Mouse (Mus musculus): ENCODE measurements at regions not wholly inside any gene's neighbourhood (a gene's known extent, or its start where the extent isn't known, plus 50 kb on each side); places are given as distances from the start of the nearest gene placed in this dataset.
A peak's percentile ranks its signal among the peaks of the same experiment; 100 is the strongest.

DNA sequence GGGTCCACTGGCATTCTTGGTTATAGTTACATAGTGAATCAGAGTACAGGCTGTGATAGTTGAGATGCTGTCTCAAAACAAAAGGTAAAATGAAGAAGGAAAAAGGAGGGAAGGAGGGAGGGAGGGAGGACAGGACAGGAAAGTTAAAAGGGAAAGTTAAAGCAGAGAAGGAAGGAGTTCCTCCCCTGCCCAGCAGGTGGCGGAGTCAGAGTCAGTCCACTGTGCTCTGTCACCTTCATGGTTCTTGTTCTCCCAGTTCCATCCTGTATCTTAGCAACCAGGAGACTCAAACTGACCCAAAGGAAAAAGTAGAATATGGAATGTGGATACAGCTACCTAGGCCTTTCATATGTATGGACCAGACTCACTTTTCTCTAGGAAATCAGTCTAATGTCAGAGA is 288.3 kb downstream of the Pdcd6ip start:
- peak; percentile 40 for DNase-seq (ENCODE audit: low read depth)

DNA sequence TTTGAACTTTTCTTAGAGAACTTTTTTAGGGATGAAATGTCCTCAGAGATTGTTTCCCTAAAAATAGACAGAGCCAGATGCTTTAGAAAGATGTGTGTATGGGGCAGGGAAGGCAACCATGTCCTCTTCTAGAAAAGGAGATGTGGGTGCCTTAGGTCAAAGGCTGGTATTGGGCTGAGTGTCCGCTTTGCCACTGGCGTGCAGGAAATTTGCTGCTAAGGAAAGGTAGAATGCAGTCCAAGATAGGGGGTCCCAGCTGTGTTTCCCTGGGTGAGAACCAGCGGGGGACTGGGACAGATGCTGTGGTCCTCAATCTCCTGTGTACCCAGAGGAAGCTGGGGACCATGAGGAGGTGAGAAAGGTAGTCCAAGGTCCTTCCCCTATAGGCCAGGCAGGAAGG is 291.0 kb downstream of the Pdcd6ip start:
- no peak for DNase-seq (ENCODE audit: low read depth)

DNA sequence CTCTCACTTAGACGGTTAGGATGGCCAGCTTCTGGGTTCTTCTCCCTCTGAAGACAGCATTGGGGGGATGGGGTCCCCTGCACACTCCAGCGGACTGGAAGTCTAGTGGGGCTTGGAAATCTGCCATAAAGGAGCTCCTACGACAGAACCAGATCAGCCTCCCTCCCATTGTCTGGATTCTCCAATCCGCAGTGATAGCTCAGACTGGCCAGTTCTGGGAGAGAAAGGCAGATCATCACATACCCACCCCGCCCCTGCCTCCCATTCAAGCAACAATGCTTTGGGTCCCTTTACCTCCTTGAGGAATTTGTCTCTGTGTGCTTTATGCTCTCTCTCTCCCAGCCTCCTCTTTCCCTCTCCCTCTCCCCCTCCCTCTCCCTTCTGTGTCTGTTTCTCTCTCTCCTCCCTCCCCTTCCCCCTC is 292.5 kb downstream of the Pdcd6ip start:
- DNase-seq (ENCODE audit: low read depth): no peak

DNA sequence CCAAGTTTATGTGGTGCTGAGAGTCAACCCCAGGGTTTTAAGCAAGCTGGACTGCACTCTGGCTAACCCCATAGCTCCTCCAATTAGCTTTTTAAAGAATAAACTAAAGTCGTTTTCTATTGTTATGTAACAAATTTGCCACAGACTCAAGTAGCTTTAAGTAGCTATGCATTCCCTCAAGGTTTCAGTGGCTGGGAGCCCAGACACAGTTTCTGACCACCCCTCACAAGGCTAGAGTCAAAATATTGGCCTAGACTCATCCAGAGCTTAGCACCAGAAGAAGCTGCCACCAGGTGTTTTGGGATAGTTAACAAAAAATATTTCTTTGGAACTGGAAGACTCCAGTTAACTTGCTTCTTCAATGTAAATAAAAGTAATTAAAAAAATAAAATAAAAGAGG is 293.4 kb downstream of the Pdcd6ip start:
- DNase-seq (ENCODE audit: low read depth): no peak

DNA sequence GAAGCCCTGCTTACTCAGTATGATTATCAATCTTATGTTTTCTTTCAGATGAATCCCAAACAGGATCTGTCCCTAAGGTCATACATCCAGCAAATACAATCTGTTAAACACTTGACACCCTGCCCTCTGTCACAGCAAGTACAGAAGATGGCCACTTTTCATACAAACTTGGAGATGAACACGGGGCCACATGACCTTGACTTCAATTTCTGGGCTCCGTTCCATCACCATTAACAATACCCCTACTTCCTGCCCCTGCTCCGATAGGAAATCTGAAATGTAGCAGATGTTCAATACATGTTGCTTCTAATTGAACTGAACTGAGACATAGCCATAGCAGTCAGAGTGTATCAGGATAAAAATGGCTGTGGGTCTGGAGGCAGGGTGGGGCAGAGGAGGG is 294.2 kb downstream of the Pdcd6ip start:
- DNase-seq (ENCODE audit: low read depth): no peak

DNA sequence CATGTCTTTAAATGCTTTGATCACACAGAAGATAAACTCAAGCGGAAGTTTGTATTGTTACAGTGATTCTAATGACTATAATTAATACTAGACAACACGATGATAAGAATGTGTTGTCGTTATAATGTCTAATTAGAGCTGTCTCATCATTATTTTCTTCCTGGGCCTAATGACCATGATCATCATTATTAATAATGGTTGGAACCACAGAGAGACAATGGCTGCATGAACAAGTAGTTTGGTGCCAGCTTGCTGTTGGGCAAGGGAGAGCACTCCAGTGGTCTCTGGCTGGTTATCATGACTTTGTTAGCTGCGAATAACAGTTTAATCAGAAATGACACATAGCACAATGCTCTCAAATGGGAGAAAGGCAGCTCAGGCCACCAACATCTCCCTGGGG is 296.4 kb downstream of the Pdcd6ip start:
- DNase-seq (ENCODE audit: low read depth): no peak

DNA sequence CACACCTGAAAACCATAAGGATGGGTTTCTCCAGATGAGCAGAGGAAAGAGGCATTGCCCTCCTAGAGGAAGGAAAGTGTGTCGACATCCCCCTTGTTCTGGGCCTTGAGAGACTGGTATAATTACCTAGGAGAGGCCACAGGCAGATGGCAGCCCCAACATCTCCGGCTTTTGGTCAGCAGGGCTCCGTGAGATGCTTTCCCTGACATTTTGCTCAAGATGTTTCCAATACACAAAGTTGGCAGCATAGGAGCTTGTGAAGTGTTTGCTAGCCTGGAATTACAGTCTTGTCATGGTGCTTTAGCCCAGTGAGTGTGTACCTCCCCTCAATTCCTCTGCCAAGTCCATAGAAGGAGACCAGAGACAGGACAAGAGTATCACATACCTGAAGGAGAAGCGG is 299.5 kb downstream of the Pdcd6ip start:
- no peak for DNase-seq (ENCODE audit: low read depth)

DNA sequence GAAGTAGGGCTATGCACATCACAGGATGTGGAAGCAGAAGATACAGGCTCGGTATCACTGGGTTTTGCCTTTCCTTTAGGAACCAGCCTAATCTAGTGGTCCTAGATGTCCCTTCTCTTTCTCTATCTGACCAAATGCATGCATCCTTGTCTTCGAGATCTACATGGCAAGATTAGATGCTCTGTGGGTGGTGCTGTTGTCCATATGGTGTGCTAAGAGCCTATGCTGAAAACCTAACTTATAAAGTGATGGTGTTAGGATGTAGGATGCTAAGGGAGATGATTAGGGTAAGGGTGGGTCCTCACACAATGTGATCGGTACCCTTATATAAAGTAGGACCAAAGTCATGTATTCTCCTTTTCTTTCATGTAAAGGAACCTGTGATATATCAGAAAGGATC is 313.7 kb downstream of the Pdcd6ip start:
- DNase-seq (ENCODE audit: low read depth): no peak

DNA sequence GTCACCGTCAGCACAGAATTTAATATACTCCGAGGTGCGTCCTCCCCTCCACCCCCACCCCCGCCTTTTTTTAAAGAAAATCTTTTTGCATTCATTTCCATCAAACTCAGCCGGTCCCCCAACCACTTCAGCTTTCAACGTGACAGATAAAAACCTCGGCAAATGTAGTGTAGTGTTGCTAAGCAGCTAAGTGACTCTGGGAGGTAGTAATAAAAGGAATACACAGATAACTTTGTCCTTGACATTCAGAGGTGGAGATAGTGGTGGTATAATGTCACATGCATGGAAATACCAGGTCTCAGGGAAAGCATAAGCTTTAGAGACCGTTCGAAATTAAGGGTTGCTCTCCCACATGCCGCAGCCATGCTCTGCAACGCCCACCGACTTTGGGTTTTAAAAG is 320.7 kb downstream of the Pdcd6ip start:
- DNase-seq (ENCODE audit: low read depth): no peak

DNA sequence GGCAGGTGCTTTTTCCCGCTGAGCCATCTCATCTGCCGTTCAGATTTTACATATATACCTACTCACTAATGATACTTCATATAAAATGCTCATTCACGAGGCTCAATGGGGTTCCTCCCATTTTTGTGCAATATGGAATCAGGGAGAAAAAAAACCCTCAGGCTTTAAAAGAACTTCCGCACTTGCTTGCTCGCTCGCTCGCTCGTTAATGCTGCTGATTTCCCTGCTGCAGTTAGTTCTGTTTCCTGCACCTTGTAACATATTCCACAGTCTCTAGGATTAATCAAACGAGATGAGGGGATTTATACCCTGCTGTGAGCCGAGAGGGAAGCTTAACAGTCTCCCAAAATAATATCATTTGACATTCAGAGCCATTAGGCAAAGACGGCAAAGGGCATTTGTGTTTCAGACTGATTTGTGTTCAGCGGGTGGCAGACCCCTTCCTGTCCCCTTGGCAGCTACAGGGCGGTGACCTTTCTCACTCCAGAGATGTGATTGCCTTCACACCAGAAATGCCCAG is 326.4 kb downstream of the Pdcd6ip start:
- DNase-seq (ENCODE audit: low read depth): no peak

DNA sequence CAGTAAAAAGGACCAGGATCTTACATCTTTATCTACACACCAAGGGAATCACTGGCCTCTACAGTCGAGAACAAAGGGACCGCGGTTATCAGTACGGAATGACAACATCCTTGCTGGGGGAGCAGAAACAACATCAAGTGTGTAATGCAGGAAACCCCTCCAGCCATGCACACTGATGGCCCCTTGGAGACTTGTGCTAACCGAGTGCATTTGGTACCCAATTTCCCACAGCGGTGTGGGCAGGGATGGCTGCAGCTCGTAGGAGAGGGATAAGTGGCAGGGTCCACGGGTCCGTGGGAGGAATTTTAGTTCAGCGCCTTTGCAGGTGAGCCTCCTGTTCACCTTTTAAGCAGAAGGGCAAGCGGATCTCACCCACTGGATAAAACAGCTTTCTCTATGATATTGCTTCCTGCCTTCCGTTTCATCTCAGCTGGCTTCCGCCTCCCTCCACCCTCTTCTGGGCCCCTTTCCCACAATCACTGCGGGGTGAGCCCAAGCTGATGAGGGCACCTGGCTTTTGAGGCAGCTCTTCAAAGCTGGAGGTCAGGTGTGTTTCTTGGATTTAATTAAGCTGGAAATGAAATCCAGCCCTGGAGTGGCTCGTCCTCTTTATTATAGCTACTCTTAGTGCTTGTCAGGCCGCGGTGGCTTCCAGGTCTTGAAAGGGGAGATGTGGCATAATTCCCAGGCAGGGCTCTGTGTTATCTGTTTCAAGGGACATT is 327.5 kb downstream of the Pdcd6ip start:
- DNase-seq (ENCODE audit: low read depth): no peak

DNA sequence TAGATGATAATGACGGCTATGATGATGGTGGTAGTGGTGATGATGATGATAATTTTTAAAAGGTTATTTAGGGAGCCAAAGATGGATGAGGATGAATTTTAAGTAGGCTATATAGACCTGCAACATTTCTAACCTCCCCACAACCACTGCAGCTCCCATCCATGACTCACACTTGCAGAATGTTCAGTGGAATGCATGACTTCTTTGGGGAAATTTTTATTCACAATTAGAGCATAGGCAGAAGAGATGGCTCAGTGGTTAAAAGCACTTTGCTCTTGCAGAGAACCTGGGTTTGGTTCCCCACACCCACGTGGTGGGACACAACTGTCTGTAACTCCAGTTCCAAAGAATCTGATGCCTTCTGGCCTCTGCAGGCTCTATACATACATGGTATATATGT is 329.5 kb downstream of the Pdcd6ip start:
- peak; percentile 3 for DNase-seq (ENCODE audit: low read depth)

DNA sequence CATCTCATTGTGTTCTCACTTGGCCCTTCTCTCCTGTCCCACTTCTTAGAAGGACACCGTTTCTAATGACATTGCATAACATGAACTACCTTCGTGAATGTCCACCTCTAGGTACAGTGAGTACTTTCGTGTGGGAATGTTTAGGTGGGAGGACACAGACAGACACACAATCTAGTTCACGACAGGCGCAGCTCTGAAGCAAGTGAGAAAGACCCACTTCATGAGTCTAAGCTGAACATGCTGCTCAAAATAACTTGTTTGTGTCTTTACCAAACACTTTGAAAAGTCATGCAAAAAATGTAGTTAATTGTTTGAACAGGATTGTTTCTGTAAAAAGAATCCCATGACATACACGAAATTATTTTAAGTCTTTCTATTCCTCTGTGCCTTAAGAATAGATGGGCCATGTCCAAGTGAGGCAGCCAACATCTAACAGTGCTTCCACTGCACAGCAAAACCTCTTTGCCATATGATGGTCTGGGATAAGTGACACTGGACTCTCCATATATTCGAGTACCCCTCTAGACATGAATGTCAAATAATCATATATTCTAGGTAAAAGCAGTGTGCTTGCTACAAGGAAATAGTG is 336.2 kb downstream of the Pdcd6ip start:
- DNase-seq (ENCODE audit: low read depth): no peak

DNA sequence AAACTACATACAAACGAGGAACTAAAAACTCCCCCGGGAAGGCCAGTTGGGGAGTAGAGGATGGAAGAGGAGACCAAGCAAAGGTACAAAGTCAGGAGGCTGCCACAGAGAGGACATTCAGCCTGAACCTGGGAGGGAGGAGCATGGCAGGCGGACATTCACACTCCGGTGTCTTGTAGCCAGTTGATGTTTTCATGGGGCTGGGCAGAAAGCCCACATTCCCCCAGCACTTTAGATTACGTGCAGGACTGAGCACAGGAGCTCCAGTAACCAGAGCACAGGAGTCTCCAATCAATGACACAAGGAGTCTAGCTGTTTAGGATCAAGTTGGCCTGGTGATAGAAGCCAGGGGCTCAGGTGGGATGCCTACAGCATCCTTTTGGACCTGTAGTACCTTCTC is 360.1 kb downstream of the Pdcd6ip start:
- DNase-seq (ENCODE audit: low read depth): no peak

DNA sequence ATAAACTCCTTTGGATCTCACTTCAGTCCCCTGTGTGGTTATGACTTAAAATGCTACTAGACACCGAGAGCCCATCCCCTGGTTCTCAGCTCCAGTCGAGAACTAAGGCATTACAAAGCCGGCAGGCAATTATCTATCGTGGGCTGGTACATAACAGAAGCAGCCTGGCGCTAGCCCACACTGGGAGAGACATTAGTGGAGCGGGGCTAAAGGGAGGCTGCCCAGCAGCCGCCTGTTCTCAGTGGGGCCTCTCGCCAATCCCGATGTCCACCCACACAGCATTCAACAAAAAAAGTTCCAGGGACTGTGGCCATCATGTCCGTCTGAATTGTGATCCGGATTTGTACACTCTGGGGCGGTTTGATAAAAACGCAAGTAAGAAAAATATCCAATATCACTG is 361.5 kb downstream of the Pdcd6ip start:
- DNase-seq (ENCODE audit: low read depth): no peak

DNA sequence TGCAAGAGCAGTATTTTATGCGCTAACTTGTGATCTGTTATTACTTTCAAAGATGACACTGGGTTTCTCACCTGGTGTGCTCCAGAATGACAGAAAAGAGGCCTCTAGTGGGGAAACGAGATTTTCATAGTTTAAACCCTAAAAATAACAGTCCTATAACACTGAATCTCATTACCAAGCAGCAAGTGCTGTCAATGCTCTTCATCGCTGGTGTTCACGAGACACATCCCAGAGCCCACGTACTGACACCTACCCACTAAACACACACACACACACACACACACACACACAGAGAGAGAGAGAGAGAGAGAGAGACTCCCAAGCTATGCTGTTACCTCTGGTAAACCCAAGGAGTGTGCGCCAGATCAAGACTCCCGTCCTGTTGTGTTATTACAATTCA is 365.9 kb downstream of the Pdcd6ip start:
- no peak for DNase-seq (ENCODE audit: low read depth)

DNA sequence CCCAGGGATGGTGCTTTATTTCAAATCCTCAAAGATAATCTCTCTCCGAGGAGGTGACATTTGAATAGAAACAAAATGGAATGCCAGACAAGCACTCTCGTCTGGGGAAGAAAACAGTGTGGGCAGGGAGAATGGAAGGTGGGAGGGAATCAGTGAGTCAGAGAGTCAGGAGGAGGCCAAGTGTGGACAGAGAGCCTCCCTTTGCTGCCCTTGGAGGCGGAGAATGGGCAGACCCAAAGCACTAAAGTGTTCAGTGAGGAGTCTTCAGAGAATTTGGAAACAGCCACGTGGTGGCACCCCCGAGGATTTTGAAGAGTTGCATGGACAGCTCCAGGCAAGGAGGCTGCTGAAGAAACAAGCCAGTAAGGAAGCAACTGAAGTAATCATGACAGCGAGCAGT is 367.2 kb downstream of the Pdcd6ip start:
- DNase-seq (ENCODE audit: low read depth): peak; percentile 2

DNA sequence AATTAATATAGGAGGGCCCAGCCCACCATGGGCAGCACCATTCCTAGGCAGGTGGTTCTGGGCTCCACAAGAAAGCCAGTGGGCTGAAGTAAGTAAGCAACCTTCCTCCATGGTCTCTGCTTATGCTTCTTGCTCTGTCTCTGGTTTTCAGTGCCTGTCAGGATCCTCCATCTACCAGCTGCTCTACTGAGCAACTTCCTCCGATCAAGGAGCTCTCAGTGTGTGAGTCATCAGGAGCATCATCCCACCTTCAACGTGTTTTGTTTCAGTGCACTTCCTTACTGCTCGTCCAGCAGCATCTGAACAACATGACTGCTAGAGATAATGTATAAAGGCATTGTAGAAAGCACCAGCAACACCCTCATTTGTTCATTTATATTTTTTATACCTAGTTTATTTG is 368.0 kb downstream of the Pdcd6ip start:
- no peak for DNase-seq (ENCODE audit: low read depth)

DNA sequence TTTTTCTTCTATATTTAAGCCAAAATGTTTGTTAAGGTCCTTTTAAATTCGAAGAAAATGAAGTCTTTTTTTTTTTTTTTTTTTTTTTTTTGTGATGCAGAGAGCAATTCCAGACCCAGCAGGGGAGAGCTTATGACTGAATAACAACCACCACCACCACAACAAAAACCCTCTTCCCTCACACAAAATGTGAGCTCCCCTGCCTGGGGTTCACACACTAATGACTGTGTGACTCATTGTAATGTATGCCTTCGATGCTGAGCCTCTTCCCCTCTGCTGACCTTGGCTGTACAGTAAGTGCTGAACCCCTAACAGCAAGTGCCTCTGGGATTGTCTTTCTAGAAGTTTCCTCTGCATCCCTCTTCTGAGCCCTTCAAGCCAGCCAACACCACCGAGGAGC is 383.6 kb downstream of the Pdcd6ip start:
- no peak for DNase-seq (ENCODE audit: low read depth)

DNA sequence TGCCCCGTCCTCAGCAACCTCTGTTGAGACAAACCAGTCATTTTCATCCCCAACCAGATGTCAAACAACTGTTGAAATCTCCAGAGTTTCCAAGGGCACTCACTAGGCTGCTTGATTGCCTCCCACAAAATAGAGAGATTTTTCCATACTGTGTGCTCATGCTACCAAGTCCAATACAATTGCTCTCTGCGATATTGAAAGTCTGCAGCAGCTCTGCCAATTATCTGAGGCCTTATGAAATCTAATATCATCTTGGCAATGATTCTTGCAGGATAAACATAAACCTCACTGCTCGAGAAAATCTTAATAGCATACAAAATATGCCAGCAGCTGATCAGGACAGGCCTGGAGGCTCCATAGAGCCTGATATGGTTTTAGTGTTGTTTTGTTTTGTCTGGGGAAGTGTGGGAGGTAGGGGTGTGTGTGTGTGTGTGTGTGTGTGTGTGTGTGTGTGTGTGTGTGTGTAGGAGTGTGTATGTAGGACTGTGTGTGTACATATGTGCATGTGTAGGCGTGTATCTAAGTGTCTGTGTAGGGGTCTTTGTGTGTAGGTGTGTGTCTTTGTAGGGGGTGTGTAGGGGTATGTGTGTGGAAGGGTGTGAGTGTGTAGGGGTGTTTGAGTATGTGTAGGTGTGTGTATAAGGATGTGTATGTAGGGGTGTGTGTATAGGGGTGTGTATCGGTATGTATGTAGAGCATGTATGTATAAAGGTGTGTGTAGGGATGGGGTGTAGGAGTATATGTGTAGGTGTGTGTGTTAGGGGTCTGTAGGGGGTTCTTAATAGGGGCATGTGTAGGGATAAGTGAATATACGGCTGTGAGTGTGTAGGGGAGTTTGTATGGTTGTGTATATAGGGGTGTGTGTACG is 398.1 kb downstream of the Pdcd6ip start:
- DNase-seq (ENCODE audit: low read depth): no peak

DNA sequence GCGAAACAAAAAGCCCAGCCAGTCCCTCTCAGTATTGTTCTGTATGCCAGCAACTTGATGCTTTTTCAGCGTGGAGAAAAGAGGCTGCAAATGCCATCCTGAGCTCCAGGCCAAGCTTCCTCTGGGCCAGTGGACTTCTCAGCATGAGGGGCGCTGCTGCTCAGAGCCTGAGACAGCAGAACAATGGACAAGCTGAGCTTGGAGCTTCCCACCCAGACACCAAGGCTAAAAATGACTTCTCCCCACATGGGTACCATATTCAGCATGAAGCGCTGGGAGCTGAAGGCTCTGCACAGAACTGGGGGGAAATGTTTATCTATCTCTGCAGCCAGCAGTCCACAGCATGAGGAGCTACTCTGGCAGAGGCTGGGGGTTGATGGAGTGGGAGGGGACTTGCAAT is 402.3 kb downstream of the Pdcd6ip start:
- DNase-seq (ENCODE audit: low read depth): no peak

DNA sequence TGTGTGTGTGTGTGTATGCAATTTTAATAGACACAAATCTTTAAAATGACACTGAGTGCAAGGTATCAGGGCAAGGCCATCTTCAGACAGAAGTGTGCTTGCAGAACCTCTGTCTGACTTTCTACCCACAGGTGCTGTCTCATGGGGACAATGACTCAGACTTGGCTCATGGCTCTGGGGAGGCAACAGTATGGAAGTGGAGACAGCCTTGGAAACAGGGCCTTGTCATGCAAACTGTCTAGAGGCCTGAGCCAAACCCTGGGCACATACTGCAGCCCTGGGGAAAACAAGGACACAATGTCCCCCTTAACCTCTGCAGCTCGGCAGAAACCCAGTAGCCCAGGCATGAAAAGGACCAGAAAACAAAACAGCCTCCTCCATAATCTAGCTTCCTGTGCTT is 405.6 kb downstream of the Pdcd6ip start:
- no peak for DNase-seq (ENCODE audit: low read depth)

DNA sequence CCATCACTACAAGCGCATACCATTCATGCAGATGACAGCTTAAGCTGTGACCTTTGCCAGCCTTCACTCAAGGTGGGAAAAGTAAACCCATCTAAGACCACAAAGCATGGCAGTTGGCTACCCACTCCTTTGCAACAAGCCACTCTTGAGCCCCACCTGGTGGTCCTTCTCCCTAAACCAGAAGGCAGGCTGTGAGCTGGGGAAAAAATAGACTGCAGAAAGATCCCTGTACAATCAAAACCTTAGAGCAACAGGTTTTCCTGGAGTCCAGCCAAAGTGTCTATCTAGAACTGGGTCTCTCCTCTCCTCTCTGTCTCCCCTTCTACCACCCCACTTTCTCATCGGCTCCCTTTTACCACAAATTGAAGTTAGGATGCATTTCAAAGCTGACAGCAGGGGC is 407.2 kb downstream of the Pdcd6ip start:
- no peak for DNase-seq (ENCODE audit: low read depth)
